Mouse (Mus musculus): Measurements from ENCODE around the gene Tomm6.

GRCm38 (mm10) chr17:47663009-47663713, 25.0 kb downstream of the Tomm6 start:
- TF ChIP-seq USF1 (IDR thresholded peaks at IDR 0.05; ENCODE audit: low read depth, low read length) (no peak), CTCF (IDR thresholded peaks at IDR 0.05 in 2 of 3, conservative IDR thresholded peaks at IDR 0.05 in 1 of 3; ENCODE audit: control insufficient read depth in 1 of 3, insufficient read depth in 1 of 3, low read depth in 2 of 3, low read length in 3 of 3, poor library complexity in 1 of 3, severe bottlenecking in 1 of 3) (no peak), MAFK (IDR thresholded peaks at IDR 0.05; ENCODE audit: borderline replicate concordance, low read depth, low read length) (no peak), HCFC1 (IDR thresholded peaks at IDR 0.05; ENCODE audit: low read depth, low read length) (no peak), BHLHE40 (IDR thresholded peaks at IDR 0.05; ENCODE audit: borderline replicate concordance, low read depth, low read length) (no peak), ZKSCAN1 (IDR thresholded peaks at IDR 0.05; ENCODE audit: low read depth, low read length) (no peak)
